Mouse (Mus musculus) adipose tissue, adult 10 weeks (tissue): ENCODE results near the gene Itgb2. TPM values are rescaled to one million over a fixed set of nuclear protein-coding genes. Genes with fewer than 3 reads are reported as not detected.

Experiments used
- polyA plus RNA-seq: library from polyadenylated mRNA; stranded (reverse); fragments of 350-450 nt; fragmentation: Illumina TruSeq; extraction: RNeasy Lipid Tissue Mini Kit (QIAGEN cat#74804); gene quantifications from one replicate; pipeline ENCODE4 v1.2.3, GENCODE M21; 2014; ENCODE audit warnings: low read depth, low replicate concordance

Gene Itgb2
- 21.2 TPM for polyA plus RNA-seq

DNA sequence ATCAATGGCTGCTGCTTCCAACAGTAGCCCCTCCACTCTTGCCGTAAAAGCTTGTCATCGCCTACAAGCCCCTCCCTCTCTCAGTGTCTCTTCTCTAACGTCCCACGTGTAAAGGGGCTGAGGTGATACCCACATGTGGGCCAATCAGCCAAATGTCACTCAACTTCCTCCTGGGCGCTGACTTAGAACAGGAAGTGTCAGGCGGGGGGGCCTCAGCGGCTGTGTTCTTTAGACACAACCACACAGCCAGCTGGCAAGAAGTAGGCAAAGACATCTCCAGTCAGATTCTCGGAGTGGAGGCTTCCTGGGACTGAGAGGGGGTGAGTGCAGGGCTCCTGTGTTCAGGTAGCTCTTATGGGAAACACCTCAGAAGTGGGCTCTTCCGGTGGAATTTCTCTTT, at the start of gene Itgb2:
Itgb2 (plus strand) TSS at position 113 of the 400 bp plus-strand sequence.

DNA sequence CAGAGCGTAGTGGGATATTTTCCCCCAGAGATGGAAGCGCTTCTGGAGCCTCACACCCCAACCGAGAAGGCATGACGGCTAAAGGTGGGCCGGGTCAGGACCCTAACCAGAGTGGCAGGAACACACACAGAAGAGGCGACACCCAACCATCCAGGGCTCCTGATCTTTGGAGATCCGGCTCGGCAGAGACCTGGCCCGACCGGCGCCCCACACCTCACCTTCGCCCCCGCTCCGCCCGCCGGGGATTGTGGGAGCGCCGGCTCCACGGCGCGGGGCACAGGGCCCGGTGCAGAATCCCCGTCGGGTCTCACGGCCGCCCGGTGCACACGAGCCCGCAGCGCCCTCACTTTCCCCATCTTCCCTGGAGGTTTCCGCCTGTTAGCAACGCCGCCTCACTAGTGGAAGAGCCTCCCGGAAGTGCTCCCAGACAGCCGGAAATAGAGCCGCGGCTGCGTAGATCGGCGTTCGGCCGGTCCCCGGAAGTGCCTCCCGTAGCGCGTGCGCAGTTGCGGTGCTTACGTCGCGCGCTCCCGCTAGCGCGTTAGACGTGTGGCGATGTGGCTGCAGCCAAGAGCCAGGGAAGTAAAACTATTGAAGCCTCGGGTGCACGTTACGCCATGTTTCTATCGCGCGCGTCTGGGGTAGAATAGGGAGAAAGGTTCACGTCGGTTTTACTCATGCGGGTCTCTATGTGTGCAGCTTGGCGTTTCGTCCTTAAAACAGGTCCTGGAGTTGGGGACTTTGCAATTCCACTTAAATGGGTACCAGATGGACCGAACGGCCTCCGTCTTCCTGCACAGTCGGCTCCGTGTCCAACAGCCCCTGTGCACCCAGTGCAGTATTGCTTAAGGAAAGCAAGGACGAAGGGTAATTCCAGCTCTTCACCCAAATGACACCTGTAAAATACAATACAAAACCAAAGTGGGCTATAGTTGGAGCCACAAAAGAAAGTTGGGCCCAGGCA, 14.4 kb upstream of the Itgb2 start, which contains the start of gene Fam207a:
Fam207a (minus strand) TSS at position 401 of the 964 bp plus-strand sequence.

DNA sequence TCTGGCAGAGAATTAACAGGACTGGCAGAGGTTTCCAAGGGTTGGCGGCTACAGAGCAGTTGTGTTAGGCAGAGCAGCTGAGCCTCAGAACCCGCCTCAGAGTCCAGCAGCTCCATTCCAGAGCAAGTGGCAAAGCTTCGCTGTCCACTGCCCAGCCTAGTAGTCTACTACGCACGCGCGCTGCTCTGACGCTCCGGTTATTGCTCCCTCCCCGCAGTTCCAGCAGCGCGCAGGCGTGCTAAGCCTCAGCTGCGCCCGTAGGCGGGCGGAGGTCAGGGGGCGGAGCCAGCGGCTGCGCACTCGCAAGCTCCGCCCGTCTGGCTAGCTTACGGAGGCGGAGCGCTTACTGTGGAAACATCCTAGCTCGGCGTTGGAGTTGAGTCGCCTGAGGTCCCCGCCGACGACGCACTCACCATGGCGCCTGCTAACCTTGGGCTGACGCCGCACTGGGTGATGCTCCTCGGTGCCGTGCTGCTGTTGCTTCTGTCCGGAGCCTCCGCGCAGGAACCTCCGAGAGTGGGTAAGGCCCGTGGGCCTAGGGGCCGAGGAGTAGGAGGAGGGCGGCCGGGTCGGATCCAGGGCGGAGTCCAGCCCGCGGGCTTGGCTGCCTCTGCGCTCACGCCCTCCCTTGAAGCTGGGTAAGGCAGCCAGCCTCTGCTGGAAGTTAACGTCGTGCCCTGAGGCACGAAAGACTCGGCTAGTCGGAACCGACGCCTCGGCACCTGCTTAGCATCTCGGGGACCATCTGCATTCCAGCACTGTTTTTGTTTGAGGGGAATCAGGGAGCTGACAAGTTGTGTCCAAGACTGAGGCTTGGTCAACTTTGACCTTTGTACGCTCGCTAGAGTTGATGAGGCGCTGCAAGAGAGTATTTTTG, 51.6 kb downstream of the Itgb2 start, which contains the start of gene Pttg1ip:
Pttg1ip (plus strand) TSS at position 313 of the 877 bp plus-strand sequence.

DNA sequence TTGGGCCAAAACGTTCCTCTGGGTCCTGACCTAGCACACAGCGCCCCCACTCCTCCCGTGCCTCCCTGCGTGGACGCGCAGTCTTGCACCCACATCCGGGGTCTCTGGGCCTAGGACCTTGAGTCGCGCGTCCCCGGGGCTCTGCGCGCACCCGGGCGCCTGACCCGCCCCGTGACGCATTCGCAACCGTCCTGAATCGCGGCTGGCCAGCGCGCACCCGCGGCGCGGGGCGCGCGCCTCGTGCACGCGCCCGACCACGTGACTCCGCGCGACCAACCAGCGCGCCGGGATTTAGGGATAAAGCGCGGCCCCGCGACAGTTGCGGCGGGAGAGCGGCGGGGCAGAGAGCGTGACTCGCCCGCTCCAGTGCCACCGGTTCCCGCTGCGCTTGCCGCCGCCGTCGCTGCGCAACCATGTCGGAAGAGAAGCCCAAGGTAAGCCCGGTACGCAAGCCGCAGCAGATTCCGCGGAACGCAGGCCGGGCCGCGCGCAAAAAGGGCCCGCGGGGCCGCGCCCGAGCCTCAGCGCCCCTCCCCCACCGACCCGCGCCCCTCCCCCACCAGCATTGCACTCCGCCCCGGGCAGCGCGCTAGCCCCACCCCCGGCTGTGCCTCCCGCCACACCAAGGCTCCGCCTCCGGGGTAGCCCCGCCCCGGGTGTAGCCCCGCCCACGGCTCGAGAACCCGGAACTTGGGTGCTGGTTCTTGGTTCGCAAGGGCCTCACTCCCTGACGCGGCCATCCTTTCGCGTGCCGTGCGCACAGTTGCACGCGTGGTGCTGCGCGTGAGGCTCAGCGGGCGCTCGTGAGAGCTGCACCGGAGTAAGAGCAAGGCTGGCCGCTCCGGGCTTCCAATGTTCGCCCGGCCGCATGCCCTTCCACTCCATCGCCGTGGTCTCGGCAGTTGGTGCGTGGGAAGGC, 76.1 kb downstream of the Itgb2 start, which contains the start of the genes Sumo3 and Gm49325:
Sumo3 (plus strand) TSS at position 190 of the 919 bp plus-strand sequence.
Gm49325 (plus strand) TSS at position 290 of the 919 bp plus-strand sequence.

Other genes starting within 250 kb of the Itgb2 start
- 9.5 TPM for gene Adarb1, start 112.0 kb upstream of the Itgb2 start, polyA plus RNA-seq
- 18.3 TPM for gene Fam207a, start 14.5 kb upstream of the Itgb2 start, polyA plus RNA-seq
- gene Pttg1ip, start 51.5 kb downstream of the Itgb2 start, polyA plus RNA-seq: 176 TPM
- 138 TPM for gene Sumo3, start 75.8 kb downstream of the Itgb2 start, polyA plus RNA-seq
- gene Gm49325, start 75.9 kb downstream of the Itgb2 start, polyA plus RNA-seq: 3.7 TPM
- gene Ube2g2, start 92.0 kb downstream of the Itgb2 start, polyA plus RNA-seq: 41.8 TPM
- 0.27 TPM for gene Tspear, start 156.3 kb downstream of the Itgb2 start, polyA plus RNA-seq
- gene Gm19402, start 160.5 kb downstream of the Itgb2 start, polyA plus RNA-seq: not detected
- not detected for gene Gm9508, start 167.0 kb downstream of the Itgb2 start, polyA plus RNA-seq
- not detected for gene Gm10272, start 176.4 kb downstream of the Itgb2 start, polyA plus RNA-seq
- gene Gm10024, start 181.2 kb downstream of the Itgb2 start, polyA plus RNA-seq: not detected
- not detected for gene Gm10142, start 185.6 kb downstream of the Itgb2 start, polyA plus RNA-seq
- gene Krtap12-1, start 190.3 kb downstream of the Itgb2 start, polyA plus RNA-seq: not detected
- not detected for gene Gm10100, start 196.2 kb downstream of the Itgb2 start, polyA plus RNA-seq
- gene Gm18596, start 212.4 kb downstream of the Itgb2 start, polyA plus RNA-seq: not detected
- gene Gm9736, start 221.1 kb downstream of the Itgb2 start, polyA plus RNA-seq: not detected
- not detected for gene Gm3233, start 229.4 kb downstream of the Itgb2 start, polyA plus RNA-seq
- gene Gm3238, start 241.1 kb downstream of the Itgb2 start, polyA plus RNA-seq: not detected
- not detected for gene Gm7138, start 246.7 kb downstream of the Itgb2 start, polyA plus RNA-seq